22 mouse cellular contexts compared by ENCODE assay signal in the genomic region with DNA sequence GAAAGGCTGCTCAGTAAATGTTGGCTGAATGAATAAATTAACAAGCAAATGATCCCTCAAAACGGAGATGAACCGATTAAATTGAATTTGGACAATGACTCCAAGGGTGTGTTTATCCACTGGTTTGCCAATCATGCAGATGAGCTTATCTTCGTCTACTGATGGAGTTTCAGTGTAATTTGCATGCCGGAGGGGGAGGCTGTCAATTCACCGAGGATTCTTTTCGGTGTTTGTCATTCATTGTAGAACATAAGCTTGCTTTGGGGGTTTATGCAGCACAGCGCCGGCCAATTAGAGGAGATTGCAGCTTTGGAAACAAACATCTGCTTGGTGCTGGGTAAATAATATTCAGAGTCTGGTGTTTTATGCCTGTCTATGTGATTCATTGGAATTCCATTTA.
A peak's percentile ranks its signal among the peaks of the same experiment; 100 is the strongest.
DNase-seq lines count a peak whose midpoint lies in the region; ATAC-seq and TF ChIP-seq lines count a peak whose summit lies in the region.
"Had no signal": no experiment of that assay in that cellular context is flagged by ENCODE, and none has a peak within 500 bp of the region (broad histone marks: within the 10 kb centered on the region; RNA-seq: fewer than 3 reads in every experiment).

No protein-coding gene starts in this region.

- H3K4me1 ChIP-seq in forebrain, embryonic 12.5 days: peaks cover 8% of the 10 kb centered on the region
- no peaks in the 10 kb centered on the region for H3K4me1 ChIP-seq in forebrain, embryonic 11.5 days (replicated peaks; ENCODE audit: control insufficient read depth, insufficient read depth, low read length)
- H3K4me1 ChIP-seq in midbrain, embryonic 16.5 days (ENCODE audit: control insufficient read depth, insufficient read depth, low read length): 0 out of 2 replicates have a peak, but pooled peaks cover 2% of the 10 kb centered on the region
- H3K4me1 ChIP-seq: embryonic facial prominence, embryonic 15.5 days; heart, embryonic 13.5 days; liver, embryonic 13.5 days; lung, embryonic 15.5 days had no signal

- peak; percentile 51; the same call in 1 of the 2 replicates for ATAC-seq in forebrain, embryonic 12.5 days (ENCODE audit: low FRiP score)
- ATAC-seq in forebrain, embryonic 11.5 days (replicated peaks; ENCODE audit: low FRiP score): no peak
- peak; percentile 39; the same call in 1 of the 2 replicates for ATAC-seq in midbrain, embryonic 16.5 days
- ATAC-seq: CD4-positive, CD25-positive, alpha-beta regulatory T cell, adult 4 months had no signal

- H3K27ac ChIP-seq in forebrain, embryonic 12.5 days: no peak overlapping the region
- no peak overlapping the region for H3K27ac ChIP-seq in forebrain, embryonic 11.5 days (ENCODE audit: low read depth, low read length)
- H3K27ac ChIP-seq in left cerebral cortex, adult 2 months: peak overlapping the region; percentile 28; the same call in 1 of the 2 replicates
- no peak overlapping the region for H3K27ac ChIP-seq in midbrain, embryonic 16.5 days (ENCODE audit: low read length)
- H3K27ac ChIP-seq: embryonic facial prominence, embryonic 15.5 days; gastrocnemius, adult 2 months; heart, embryonic 13.5 days; liver, embryonic 13.5 days; lung, embryonic 15.5 days; macrophage had no signal

- 34% methylated on average over 8 of the region's 8 CpGs for WGBS in forebrain, embryonic 12.5 days
- 59% methylated on average over 8 of the region's 8 CpGs for WGBS in forebrain, embryonic 11.5 days
- WGBS in midbrain, embryonic 16.5 days: 36% methylated on average over 8 of the region's 8 CpGs

- no peak for DNase-seq in forebrain, embryonic 11.5 days (ENCODE audit: low spot score)
- no peak for DNase-seq in left cerebral cortex, adult 2 months (ENCODE audit: extremely low spot score in 1 of 2, low spot score in 2 of 2)
- no peak for DNase-seq in left cerebral cortex, postnatal 10 days (ENCODE audit: extremely low spot score in 1 of 2, low spot score in 2 of 2)
- peak; percentile 87 for DNase-seq in brain, embryonic 14.5 days (ENCODE audit: low read depth)
- DNase-seq in thymus, postnatal 10 days (ENCODE audit: low spot score in 2 of 2): no peak
- DNase-seq in kidney, adult 8-10 months: no peak
- DNase-seq: adrenal gland, postnatal 36 days; cerebellum, adult 2 months; cerebellum, postnatal 36 days; gastrocnemius, adult 2 months; kidney, postnatal 36 days; liver, embryonic 13.5 days; right cerebral cortex, adult 18-20 months; thymus, postnatal 14 days had no signal

- H3K4me3 ChIP-seq in forebrain, embryonic 12.5 days (replicated peaks): no peak overlapping the region
- no peak overlapping the region for H3K4me3 ChIP-seq in forebrain, embryonic 11.5 days (ENCODE audit: low read depth, low read length)
- H3K4me3 ChIP-seq in left cerebral cortex, adult 2 months: no peak overlapping the region
- H3K4me3 ChIP-seq in midbrain, embryonic 16.5 days (ENCODE audit: low read depth, low read length): no peak overlapping the region
- H3K4me3 ChIP-seq: embryonic facial prominence, embryonic 15.5 days; gastrocnemius, adult 2 months; heart, embryonic 13.5 days; liver, embryonic 13.5 days; lung, embryonic 15.5 days had no signal

- H3K9ac ChIP-seq in forebrain, embryonic 12.5 days: no peak overlapping the region
- no peak overlapping the region for H3K9ac ChIP-seq in forebrain, embryonic 11.5 days (ENCODE audit: low read length)
- no peak overlapping the region for H3K9ac ChIP-seq in midbrain, embryonic 16.5 days (ENCODE audit: low read depth, low read length)
- H3K9ac ChIP-seq: embryonic facial prominence, embryonic 15.5 days; heart, embryonic 13.5 days; liver, embryonic 13.5 days; lung, embryonic 15.5 days had no signal

- intact Hi-C loops in left cerebral cortex, adult 2 months (cut with DNase I): no loop called here
- intact Hi-C loops in left cerebral cortex, postnatal 10 days (cut with DNase I): no loop called here

- H3K4me2 ChIP-seq in forebrain, embryonic 12.5 days: peak overlapping the region; percentile 13; the same call in 1 of the 2 replicates
- H3K4me2 ChIP-seq in forebrain, embryonic 11.5 days (ENCODE audit: low read depth, low read length, severe bottlenecking): no peak overlapping the region
- H3K4me2 ChIP-seq in midbrain, embryonic 16.5 days (ENCODE audit: low read length): peak overlapping the region; percentile 20; the same call in 1 of the 2 replicates
- H3K4me2 ChIP-seq: embryonic facial prominence, embryonic 15.5 days; heart, embryonic 13.5 days; liver, embryonic 13.5 days; lung, embryonic 15.5 days had no signal

- no peaks in the 10 kb centered on the region for H3K27me3 ChIP-seq in forebrain, embryonic 12.5 days
- no peaks in the 10 kb centered on the region for H3K27me3 ChIP-seq in forebrain, embryonic 11.5 days (ENCODE audit: control insufficient read depth, insufficient read depth, low read length)
- no peaks in the 10 kb centered on the region for H3K27me3 ChIP-seq in midbrain, embryonic 16.5 days (ENCODE audit: control insufficient read depth, insufficient read depth, low read depth, low read length)
- H3K27me3 ChIP-seq: embryonic facial prominence, embryonic 15.5 days; heart, embryonic 13.5 days; liver, embryonic 13.5 days; lung, embryonic 15.5 days had no signal

- H3K36me3 ChIP-seq in forebrain, embryonic 12.5 days (replicated peaks): no peaks in the 10 kb centered on the region
- H3K36me3 ChIP-seq in forebrain, embryonic 11.5 days (ENCODE audit: control insufficient read depth, insufficient read depth, low read length): no peaks in the 10 kb centered on the region
- H3K36me3 ChIP-seq in midbrain, embryonic 16.5 days (ENCODE audit: control insufficient read depth, insufficient read depth, low read length): no peaks in the 10 kb centered on the region
- H3K36me3 ChIP-seq: embryonic facial prominence, embryonic 15.5 days; G1E; heart, embryonic 13.5 days; liver, embryonic 13.5 days; lung, embryonic 15.5 days had no signal

- TF ChIP-seq POLR2A in brain, embryonic 14.5 days (IDR thresholded peaks at IDR 0.05; ENCODE audit: borderline replicate concordance, extremely low read depth, insufficient read depth, insufficient read length, poor library complexity, severe bottlenecking): no peak

- no peaks in the 10 kb centered on the region for H3K9me3 ChIP-seq in forebrain, embryonic 12.5 days
- H3K9me3 ChIP-seq in forebrain, embryonic 11.5 days (ENCODE audit: control insufficient read depth, low read length): no peaks in the 10 kb centered on the region
- H3K9me3 ChIP-seq in midbrain, embryonic 16.5 days (replicated peaks; ENCODE audit: control insufficient read depth, low read length, poor library complexity, severe bottlenecking): no peaks in the 10 kb centered on the region
- H3K9me3 ChIP-seq: embryonic facial prominence, embryonic 15.5 days; G1E; heart, embryonic 13.5 days; liver, embryonic 13.5 days; lung, embryonic 15.5 days had no signal

- TF ChIP-seq CTCF in left cerebral cortex, adult 2 months (IDR thresholded peaks at IDR 0.05): no peak
- no peak for TF ChIP-seq CTCF in brain, embryonic 14.5 days (IDR thresholded peaks at IDR 0.05; ENCODE audit: borderline replicate concordance, extremely low read depth, insufficient read depth, insufficient read length)
